Mouse (Mus musculus): ENCODE data around the gene Maea.
A peak's percentile ranks its signal among the peaks of the same experiment; 100 is the strongest.
"Not testable (repeated sequence)": the region's sequence is repeated elsewhere in the genome, so short reads cannot be mapped to it uniquely, and the experiment has no call there.

Gene Maea

GRCm38 (mm10) chr5:33335273-33335976 is at the start of gene Maea:
Gene Maea (plus strand): TSS chr5:33335509.
- peak; percentile 95 for DNase-seq (ENCODE audit: low spot score)

GRCm38 (mm10) chr5:33293796-33294430 is 41.4 kb upstream of the Maea start:
- DNase-seq (ENCODE audit: low spot score) = no peak

GRCm38 (mm10) chr5:33297164-33297563 is 38.1 kb upstream of the Maea start:
- no peak for DNase-seq (ENCODE audit: low spot score)

- no peak for DNase-seq (ENCODE audit: low spot score)
Observed at GRCm38 (mm10) chr5:33301801-33302200, 33.5 kb upstream of the Maea start.

GRCm38 (mm10) chr5:33310704-33311462 is 24.4 kb upstream of the Maea start:
- DNase-seq (ENCODE audit: low spot score) = no peak

- no peak for DNase-seq (ENCODE audit: low spot score)
Observed at GRCm38 (mm10) chr5:33312192-33312591, 23.1 kb upstream of the Maea start.

- DNase-seq (ENCODE audit: low spot score) = no peak
Observed at GRCm38 (mm10) chr5:33324491-33324890, 10.8 kb upstream of the Maea start.

GRCm38 (mm10) chr5:33334381-33335272 is 682 bp upstream of the Maea start:
- DNase-seq (ENCODE audit: low spot score) = no peak

GRCm38 (mm10) chr5:33335977-33336360 is 660 bp downstream of the Maea start:
- peak; percentile 5 for DNase-seq (ENCODE audit: low spot score)

GRCm38 (mm10) chr5:33337206-33337605 is 1.9 kb downstream of the Maea start:
- no peak for DNase-seq (ENCODE audit: low spot score)

GRCm38 (mm10) chr5:33341165-33341564 is 5.9 kb downstream of the Maea start:
- no peak for DNase-seq (ENCODE audit: low spot score)

GRCm38 (mm10) chr5:33342248-33342647 is 6.9 kb downstream of the Maea start:
- DNase-seq (ENCODE audit: low spot score) = not testable (repeated sequence)

- no peak for DNase-seq (ENCODE audit: low spot score)
Observed at GRCm38 (mm10) chr5:33342821-33343220, 7.5 kb downstream of the Maea start.

GRCm38 (mm10) chr5:33343571-33343970 is 8.3 kb downstream of the Maea start:
- DNase-seq (ENCODE audit: low spot score) = no peak

- no peak for DNase-seq (ENCODE audit: low spot score)
Observed at GRCm38 (mm10) chr5:33344070-33344469, 8.8 kb downstream of the Maea start.

- no peak for DNase-seq (ENCODE audit: low spot score)
Observed at GRCm38 (mm10) chr5:33347620-33348019, 12.3 kb downstream of the Maea start.

- DNase-seq (ENCODE audit: low spot score) = no peak
Observed at GRCm38 (mm10) chr5:33349205-33349604, 13.9 kb downstream of the Maea start.

GRCm38 (mm10) chr5:33349706-33350105 is 14.4 kb downstream of the Maea start:
- no peak for DNase-seq (ENCODE audit: low spot score)

GRCm38 (mm10) chr5:33351556-33352272 is 16.4 kb downstream of the Maea start:
- no peak for DNase-seq (ENCODE audit: low spot score)

- DNase-seq (ENCODE audit: low spot score) = no peak
Observed at GRCm38 (mm10) chr5:33352273-33352645, 16.9 kb downstream of the Maea start.

- DNase-seq (ENCODE audit: low spot score) = no peak
Observed at GRCm38 (mm10) chr5:33353011-33353410, 17.7 kb downstream of the Maea start.

Measured in ovary, adult 18-20 months (tissue).